Mouse (Mus musculus): ENCODE measurements around the gene Gpr137b.
"Not testable (repeated sequence)": the region's sequence is repeated elsewhere in the genome, so short reads cannot be mapped to it uniquely, and the experiment has no call there.

The Gpr137b gene

GRCm38 (mm10) chr13:13393228-13394095, at the start of gene Gpr137b:
Gpr137b (minus strand) TSS chr13:13394014.
- DNase-seq (ENCODE audit: low spot score): peak; percentile 34

- DNase-seq (ENCODE audit: low spot score): peak; percentile 36
These were observed 44.5 kb upstream of the Gpr137b start for GRCm38 (mm10) chr13:13438112-13438953.

- peak; percentile 13 for DNase-seq (ENCODE audit: low spot score)
These were observed 43.7 kb upstream of the Gpr137b start, which contains the start of gene Nid1 for GRCm38 (mm10) chr13:13437460-13438015. Nid1 (plus strand) TSS chr13:13437551.

GRCm38 (mm10) chr13:13436161-13436560, 42.3 kb upstream of the Gpr137b start:
- not testable (repeated sequence) for DNase-seq (ENCODE audit: low spot score)

- DNase-seq (ENCODE audit: low spot score): not testable (repeated sequence)
These were observed 29.5 kb upstream of the Gpr137b start for GRCm38 (mm10) chr13:13423301-13423700.

- not testable (repeated sequence) for DNase-seq (ENCODE audit: low spot score)
These were observed 25.0 kb upstream of the Gpr137b start for GRCm38 (mm10) chr13:13418859-13419258.

GRCm38 (mm10) chr13:13416007-13416337, 22.2 kb upstream of the Gpr137b start:
- not testable (repeated sequence) for DNase-seq (ENCODE audit: low spot score)

- peak; percentile 71 for DNase-seq (ENCODE audit: low spot score)
These were observed 21.5 kb upstream of the Gpr137b start for GRCm38 (mm10) chr13:13415120-13416006.

- no peak for DNase-seq (ENCODE audit: low spot score)
These were observed 20.4 kb upstream of the Gpr137b start for GRCm38 (mm10) chr13:13414206-13414605.

- DNase-seq (ENCODE audit: low spot score): not testable (repeated sequence)
These were observed 11.7 kb upstream of the Gpr137b start for GRCm38 (mm10) chr13:13405511-13405910.

- DNase-seq (ENCODE audit: low spot score): not testable (repeated sequence)
These were observed 10.8 kb upstream of the Gpr137b start for GRCm38 (mm10) chr13:13404517-13405155.

- not testable (repeated sequence) for DNase-seq (ENCODE audit: low spot score)
These were observed 10.0 kb upstream of the Gpr137b start for GRCm38 (mm10) chr13:13403839-13404238.

- DNase-seq (ENCODE audit: low spot score): not testable (repeated sequence)
These were observed 9.6 kb upstream of the Gpr137b start for GRCm38 (mm10) chr13:13403366-13403765.

- not testable (repeated sequence) for DNase-seq (ENCODE audit: low spot score)
These were observed 9.0 kb upstream of the Gpr137b start for GRCm38 (mm10) chr13:13402818-13403217.

GRCm38 (mm10) chr13:13400851-13401250, 7.0 kb upstream of the Gpr137b start:
- DNase-seq (ENCODE audit: low spot score): not testable (repeated sequence)

GRCm38 (mm10) chr13:13394096-13394395, 232 bp upstream of the Gpr137b start:
- DNase-seq (ENCODE audit: low spot score): peak; percentile 16

- DNase-seq (ENCODE audit: low spot score): not testable (repeated sequence)
These were observed 15.5 kb downstream of the Gpr137b start for GRCm38 (mm10) chr13:13378168-13378859.

GRCm38 (mm10) chr13:13377180-13377579, 16.6 kb downstream of the Gpr137b start:
- no peak for DNase-seq (ENCODE audit: low spot score)

GRCm38 (mm10) chr13:13373965-13374364, 19.8 kb downstream of the Gpr137b start:
- not testable (repeated sequence) for DNase-seq (ENCODE audit: low spot score)

GRCm38 (mm10) chr13:13371436-13371835, 22.4 kb downstream of the Gpr137b start:
- DNase-seq (ENCODE audit: low spot score): not testable (repeated sequence)
